Mouse (Mus musculus) right cerebral cortex, postnatal 36 days (tissue): ENCODE results near the gene Ccdc88c.

Experiments used
- DNase-seq, 2 experiments: peaks; one replicate each; pipeline ENCODE4 v3.0.0; 2022; ENCODE audit warnings: low spot score in 2 of 2, mixed read lengths in 1 of 2

The Ccdc88c gene

DNA sequence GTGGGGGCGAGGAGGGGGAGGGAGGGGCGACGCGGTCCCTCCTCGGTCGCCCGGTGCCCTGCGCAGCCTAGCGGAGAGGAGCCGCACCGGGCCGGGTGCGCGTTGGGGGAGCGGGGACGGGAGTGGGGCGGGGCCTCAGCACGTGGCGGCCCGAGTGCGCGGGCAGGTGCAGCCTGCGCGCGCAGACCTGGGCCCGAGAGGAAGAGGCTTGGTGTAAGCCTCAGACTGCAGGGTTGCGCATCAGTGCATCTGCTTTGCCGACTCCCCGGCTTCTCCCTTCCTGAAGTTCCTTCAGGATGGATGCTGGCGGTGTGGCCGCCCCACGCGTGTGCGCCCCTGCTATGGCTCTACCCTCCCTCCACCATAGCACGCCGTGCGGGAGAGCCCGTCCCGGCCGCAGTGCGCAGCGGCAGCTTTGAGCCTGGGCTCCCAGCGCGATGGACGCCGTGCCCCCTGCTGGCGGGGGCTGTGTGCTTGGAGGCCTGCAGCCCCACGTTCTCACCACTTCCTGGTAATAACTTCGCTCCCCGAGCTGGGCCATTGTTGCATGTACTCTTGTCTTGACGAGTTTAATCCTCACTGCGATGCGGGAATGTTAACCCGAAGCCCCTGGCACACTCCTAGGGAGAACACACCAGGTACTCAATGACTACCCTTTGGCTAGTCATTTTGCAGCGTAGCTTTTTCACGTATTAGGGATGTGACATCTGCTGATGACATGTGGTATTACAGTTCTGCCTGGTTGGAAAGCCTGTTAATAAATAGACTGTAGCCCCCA is at the start of gene Ccdc88c:
Gene Ccdc88c, minus strand, starts transcription at position 103 of the 778 bp plus-strand sequence.
- DNase-seq: peak; percentile 69 to 70

GRCm38 (mm10) chr12:101077955-101078354 is 49.1 kb upstream of the Ccdc88c start:
- no peak for DNase-seq

- DNase-seq: no peak
Measured at GRCm38 (mm10) chr12:101075433-101075832, 46.6 kb upstream of the Ccdc88c start.

DNA sequence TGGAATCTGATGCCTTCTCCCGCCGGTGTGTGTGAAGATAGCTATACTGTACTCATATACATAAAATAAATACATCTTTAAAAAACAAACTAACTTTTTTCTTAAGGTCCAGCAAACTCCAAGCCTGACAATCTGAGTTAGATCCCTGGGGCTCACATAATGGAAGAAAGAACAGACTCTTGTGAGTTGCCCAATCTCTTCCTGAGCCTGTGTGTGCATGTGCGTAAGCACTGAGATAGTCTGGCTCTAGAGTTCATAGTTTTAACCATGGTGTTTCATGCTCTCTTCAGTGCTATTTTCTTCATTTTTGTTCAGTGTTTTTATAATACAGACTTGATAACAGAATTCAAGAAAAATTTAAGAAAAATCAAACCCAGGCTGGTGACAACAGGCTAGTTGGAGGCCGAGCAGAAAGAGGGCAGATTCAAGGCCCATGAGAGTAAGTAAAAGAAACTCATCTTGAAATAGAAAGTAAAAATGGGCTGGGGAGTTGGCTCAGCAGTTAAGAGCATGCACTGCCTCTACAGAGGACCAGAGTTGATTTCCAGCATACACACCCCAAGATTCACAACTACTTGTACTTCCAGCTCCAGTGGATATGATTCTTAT is 46.1 kb upstream of the Ccdc88c start:
- no peak for DNase-seq

GRCm38 (mm10) chr12:101069813-101070212 is 41.0 kb upstream of the Ccdc88c start:
- no peak for DNase-seq

DNA sequence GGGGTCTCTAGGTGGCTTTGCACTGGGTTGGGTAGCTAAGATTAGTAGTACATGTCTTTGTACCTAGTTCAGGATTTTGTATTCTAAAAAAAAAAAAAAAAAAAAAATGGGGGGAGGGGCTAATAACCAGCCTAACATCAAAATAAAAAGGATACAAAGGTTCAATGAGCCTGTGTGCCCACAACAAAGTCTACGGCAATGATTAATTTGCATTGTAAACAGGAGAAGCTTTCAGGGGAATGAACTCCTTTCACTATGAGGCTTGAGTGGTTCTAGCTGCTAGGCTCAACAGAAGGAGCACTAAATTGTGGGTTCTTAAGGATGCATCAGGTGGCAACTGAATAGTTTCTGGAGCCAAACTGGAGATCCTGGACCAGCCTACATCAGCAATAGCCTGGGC is 37.5 kb upstream of the Ccdc88c start:
- no peak for DNase-seq

GRCm38 (mm10) chr12:101039956-101040355 is 11.1 kb upstream of the Ccdc88c start:
- DNase-seq: no peak

DNA sequence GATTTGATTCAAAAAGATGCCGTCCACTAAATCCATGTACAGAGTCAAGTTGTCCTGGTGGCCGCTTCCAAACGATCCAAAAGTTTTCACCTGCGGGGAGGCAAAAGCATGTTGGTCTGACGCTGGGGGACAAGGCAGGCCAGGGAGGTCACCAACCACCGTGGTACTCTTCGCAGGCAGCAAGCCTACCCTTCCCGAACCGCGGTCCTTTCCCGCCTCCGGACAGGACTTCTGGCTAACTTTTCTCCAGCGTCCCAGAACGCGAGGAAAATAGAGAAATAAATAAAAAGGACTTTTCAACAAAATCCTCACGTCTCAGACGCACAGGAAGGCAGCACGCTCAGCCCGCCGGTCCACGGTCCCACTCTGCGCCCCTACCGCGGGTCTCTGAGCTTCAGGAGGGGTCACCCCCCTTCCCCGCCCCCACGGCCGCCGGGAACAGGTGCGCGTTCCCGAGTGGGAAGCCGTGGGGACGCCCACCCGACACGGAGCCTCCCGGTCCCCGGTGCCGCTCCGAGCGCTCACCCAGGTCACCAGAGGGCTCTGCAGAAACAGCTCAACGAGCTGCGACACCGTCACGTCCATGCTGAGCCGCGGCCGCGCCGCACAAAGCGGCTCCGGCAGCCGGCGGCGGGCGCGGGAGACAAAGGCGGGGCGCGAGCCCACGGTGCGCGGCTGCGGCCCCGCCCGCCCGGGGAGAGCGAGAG is 456 bp downstream of the Ccdc88c start:
- DNase-seq: no peak

DNA sequence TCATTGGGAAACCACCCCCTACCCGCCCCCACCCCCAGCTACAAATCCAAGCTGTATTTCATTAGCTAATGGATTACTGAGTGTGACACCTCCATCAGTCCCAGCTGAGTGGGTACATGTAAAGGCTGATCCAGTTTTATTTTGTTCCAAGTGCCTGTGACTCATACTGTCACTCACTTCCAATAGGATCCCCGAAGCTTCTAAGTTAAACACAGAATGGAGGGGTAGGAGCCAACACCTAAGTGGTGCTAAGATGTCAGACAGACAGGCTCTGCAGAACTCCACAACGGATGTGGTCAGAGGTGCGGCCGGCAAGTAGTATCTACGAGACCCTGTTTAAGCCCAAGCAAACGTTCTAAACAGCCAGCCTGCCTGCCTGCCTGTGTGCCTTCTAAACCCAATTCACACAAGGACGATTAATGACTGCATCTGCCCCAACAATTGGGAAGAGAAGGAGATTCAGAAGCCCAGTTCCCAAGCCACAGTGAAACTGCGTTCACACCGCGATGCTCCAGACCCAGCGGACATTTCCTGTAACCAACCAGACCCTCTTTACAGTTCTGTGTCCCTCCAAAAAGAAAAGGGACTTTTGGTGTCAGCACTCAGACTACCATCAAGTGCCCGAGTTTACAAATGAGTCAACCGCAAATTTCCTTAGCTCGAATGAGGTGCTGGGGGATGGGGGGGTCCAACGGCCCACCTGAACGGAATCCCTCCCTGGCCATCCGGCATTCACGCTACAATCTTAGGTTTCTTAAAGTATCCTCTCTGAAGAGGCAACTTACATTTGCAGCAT is 1.2 kb downstream of the Ccdc88c start:
- DNase-seq: no peak

- DNase-seq: peak in 1 of 2 experiments; percentile 39
Measured at GRCm38 (mm10) chr12:101026946-101027345, 1.9 kb downstream of the Ccdc88c start.

GRCm38 (mm10) chr12:101026518-101026917 is 2.3 kb downstream of the Ccdc88c start:
- no peak for DNase-seq

- no peak for DNase-seq
Measured at GRCm38 (mm10) chr12:101026025-101026424, 2.8 kb downstream of the Ccdc88c start.

DNA sequence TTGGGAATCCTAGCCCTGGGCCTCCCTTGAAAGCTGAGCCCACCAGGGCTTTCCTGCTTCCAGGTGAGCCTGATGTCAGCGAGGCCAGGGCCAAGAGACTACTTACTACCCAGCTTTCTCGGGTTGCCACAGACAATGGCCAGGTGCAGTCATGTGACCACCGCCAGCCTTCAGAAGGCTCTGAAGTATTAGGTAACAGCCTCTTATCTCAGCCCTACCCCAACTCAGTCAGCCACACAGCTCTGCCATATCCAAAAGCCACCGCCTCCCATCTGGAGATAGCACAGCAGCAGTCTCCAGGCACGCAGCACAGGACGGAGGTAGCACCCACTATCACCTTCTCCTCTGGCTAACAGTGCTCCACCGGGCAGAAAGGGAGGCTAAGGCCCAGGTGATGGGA is 3.5 kb downstream of the Ccdc88c start:
- DNase-seq: no peak

DNA sequence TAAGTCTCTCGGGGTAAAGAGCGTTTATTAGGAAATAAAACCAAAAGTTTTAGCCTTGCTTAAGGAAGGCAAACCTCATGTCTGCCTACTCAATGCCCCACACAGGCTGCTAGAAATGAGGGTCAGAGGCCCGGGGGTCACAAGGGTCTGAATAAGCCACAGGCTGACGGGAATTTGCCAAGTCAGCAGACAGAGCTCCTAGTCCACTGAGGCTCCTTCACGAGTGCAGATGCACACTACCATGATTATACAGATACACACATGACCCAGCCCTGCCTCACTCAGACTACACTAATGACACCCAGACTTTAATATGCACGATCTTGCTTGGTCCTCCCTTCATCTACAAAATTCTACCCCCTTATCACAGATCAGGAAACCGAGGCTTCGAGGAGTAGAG is 4.0 kb downstream of the Ccdc88c start:
- no peak for DNase-seq

DNA sequence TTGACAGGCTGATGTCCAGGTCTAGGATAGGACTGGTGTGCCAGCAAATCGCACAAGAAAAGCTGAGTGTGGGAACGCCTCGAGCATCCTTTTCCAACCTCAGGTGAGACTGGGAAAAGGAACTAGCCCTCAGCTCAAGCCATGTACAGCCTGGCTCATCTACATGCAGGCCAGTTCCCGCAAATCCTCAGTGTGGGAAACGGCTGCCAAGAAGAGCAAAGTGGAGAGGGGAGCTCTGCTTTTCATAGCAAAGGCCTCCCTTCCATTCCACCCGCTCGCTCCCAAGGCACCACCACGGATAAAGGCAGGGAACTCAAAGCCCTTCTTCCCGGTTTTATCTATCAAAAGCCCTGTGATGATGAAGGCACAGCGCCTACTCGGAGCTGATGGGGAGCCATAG is 5.7 kb downstream of the Ccdc88c start:
- DNase-seq: no peak

DNA sequence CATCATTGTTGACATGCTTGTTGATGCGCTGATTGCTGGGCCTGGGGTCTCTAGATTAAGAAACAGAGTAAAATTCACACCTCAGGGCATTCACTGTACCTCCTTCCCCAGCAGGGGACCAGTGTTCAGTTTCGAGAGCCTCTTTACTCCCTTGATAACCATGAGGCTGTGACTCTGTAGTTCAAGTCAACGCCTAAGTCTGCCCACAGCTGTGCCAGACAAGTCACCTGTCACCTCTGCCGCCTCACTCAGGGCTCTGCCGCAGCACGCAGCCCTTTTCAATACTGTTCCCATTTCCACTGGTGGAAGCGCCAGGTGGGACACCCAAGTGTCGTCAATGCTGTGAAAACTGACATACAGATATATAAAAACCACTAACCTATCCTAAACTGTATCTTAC is 6.5 kb downstream of the Ccdc88c start:
- no peak for DNase-seq

GRCm38 (mm10) chr12:101021484-101022226 is 7.2 kb downstream of the Ccdc88c start:
- no peak for DNase-seq

- no peak for DNase-seq
Measured at GRCm38 (mm10) chr12:101020210-101021015, 8.4 kb downstream of the Ccdc88c start.

GRCm38 (mm10) chr12:101019443-101019842 is 9.4 kb downstream of the Ccdc88c start:
- no peak for DNase-seq

- DNase-seq: no peak
Measured at GRCm38 (mm10) chr12:101019031-101019430, 9.8 kb downstream of the Ccdc88c start.
